26 mouse cellular contexts compared by ENCODE assay signal in the genomic region with DNA sequence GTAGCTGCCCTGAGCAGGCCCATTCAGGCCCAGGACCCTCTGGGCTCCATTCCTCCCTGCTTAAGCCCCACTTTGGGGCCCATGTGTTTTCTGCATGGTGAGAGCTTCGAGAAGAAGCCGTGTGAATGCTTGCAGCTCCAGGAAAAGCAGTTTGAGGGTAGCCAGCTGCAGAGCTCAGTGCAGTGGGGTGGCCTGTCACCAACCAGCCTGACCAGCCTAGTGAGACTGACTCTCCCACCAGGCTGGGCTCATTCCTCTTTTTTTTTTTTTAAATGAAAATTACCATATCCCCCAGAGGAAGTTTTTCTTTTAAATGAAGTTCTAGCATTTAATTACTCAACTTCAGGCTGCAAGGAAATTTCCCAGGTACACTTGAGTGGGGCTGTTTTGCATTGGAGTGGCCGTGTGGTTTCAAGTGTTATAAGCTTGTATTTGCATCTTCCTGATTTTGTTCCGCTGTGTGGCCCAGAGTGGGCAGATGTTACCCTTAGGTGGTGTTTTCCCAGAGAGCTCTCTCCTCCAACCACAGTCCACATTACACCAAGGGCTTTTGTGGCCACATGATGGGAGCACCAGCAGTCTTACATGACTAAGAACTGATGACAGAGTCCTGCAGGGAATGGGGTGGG. TPM values are rescaled to one million over a fixed set of nuclear protein-coding genes. Genes with fewer than 3 reads are reported as not detected.
DNase-seq lines count a peak whose midpoint lies in the region; ATAC-seq and TF ChIP-seq lines count a peak whose summit lies in the region.
"Had no signal": no experiment of that assay in that cellular context is flagged by ENCODE, and none has a peak within 500 bp of the region (broad histone marks: within the 10 kb centered on the region; RNA-seq: fewer than 3 reads in every experiment).

No protein-coding gene starts in this region.

- 0 out of 2 replicates have a peak overlapping the region, but pooled peaks have one; percentile 23 for H3K27ac ChIP-seq in kidney, embryonic 16.5 days (ENCODE audit: low read length)
- no peak overlapping the region for H3K27ac ChIP-seq in kidney, adult 2 months (ENCODE audit: insufficient read depth, low read depth, low read length)
- peak overlapping the region; percentile 92 for H3K27ac ChIP-seq in spleen, adult 2 months (ENCODE audit: insufficient read depth, low read length)
- H3K27ac ChIP-seq in small intestine, adult 2 months (ENCODE audit: insufficient read depth, low read depth, low read length), result peak overlapping the region; percentile 38; the same call in 1 of the 2 replicates
- H3K27ac ChIP-seq: embryonic facial prominence, embryonic 10.5 days; forebrain, embryonic 15.5 days; hindbrain, postnatal 0 days; kidney, postnatal 0 days; limb, embryonic 15.5 days had no signal

- 51% methylated on average over 4 of the region's 4 CpGs for WGBS in kidney, embryonic 16.5 days
- WGBS in kidney, adult 2 months, result 46% methylated on average over 4 of the region's 4 CpGs
- 18% methylated on average over 4 of the region's 4 CpGs for WGBS in spleen, adult 2 months
- WGBS in small intestine, adult 2 months, result 76% methylated on average over 4 of the region's 4 CpGs

- H3K27me3 ChIP-seq in kidney, embryonic 16.5 days (ENCODE audit: insufficient read depth, low read length), result no peaks in the 10 kb centered on the region
- H3K27me3 ChIP-seq in kidney, adult 2 months (replicated peaks; ENCODE audit: control insufficient read depth, insufficient read depth, low read length), result no peaks in the 10 kb centered on the region
- no peaks in the 10 kb centered on the region for H3K27me3 ChIP-seq in spleen, adult 2 months (ENCODE audit: control insufficient read depth, insufficient read depth, low read length)
- H3K27me3 ChIP-seq in small intestine, adult 2 months (ENCODE audit: control insufficient read depth, insufficient read depth, low read length), result no peaks in the 10 kb centered on the region
- H3K27me3 ChIP-seq: forebrain, embryonic 15.5 days; heart, embryonic 12.5 days; limb, embryonic 15.5 days had no signal

- no peak for TF ChIP-seq POLR2A in kidney, adult 2 months (IDR thresholded peaks at IDR 0.05; ENCODE audit: low read depth, low read length)
- peak; percentile 7; the same call in 1 of the 2 replicates for TF ChIP-seq POLR2A in spleen, adult 2 months (IDR thresholded peaks at IDR 0.05; ENCODE audit: low read depth, low read length)
- no peak for TF ChIP-seq POLR2A in small intestine, adult 2 months (IDR thresholded peaks at IDR 0.05; ENCODE audit: low read depth, low read length)

- no peak for DNase-seq in kidney, adult 2 months
- DNase-seq in spleen, adult 2 months (ENCODE audit: low read depth in 1 of 2, low spot score in 2 of 2), result peak in 1 of 2 experiments; percentile 70
- DNase-seq in spleen, postnatal 10 days (ENCODE audit: low spot score in 2 of 2), result no peak
- DNase-seq in layer of hippocampus, postnatal 10 days (ENCODE audit: low spot score in 2 of 2), result no peak
- DNase-seq in urinary bladder, adult 18-20 months (ENCODE audit: low spot score in 2 of 2), result no peak
- DNase-seq: adrenal gland, adult 2 months; cerebellum, adult 9-11 months; gastrocnemius, postnatal 10 days; heart, adult 18-20 months; heart, postnatal 10 days; left cerebral cortex, postnatal 4 days; right cerebral cortex, postnatal 14 days; thymus, postnatal 25 days had no signal

- no peak overlapping the region for H3K9ac ChIP-seq in kidney, embryonic 16.5 days (replicated peaks; ENCODE audit: low read length)
- H3K9ac ChIP-seq: forebrain, embryonic 15.5 days; heart, embryonic 12.5 days; limb, embryonic 15.5 days had no signal

- ATAC-seq in kidney, embryonic 16.5 days (ENCODE audit: low FRiP score, low TSS enrichment), result peak; percentile 63; the same call in 1 of the 2 replicates
- ATAC-seq in hematopoietic stem cell, adult 5-6 weeks (replicated peaks in 1 of 2; ENCODE audit: insufficient read depth in 1 of 2, low FRiP score in 2 of 2, low TSS enrichment in 1 of 2, low read depth in 1 of 2, poor library complexity in 2 of 2, severe bottlenecking in 2 of 2), result peak; percentile 15 to 33; a peak in 1 of 4 replicates
- ATAC-seq: forebrain, embryonic 15.5 days; hindbrain, postnatal 0 days; intestine, postnatal 0 days; lung, postnatal 0 days; Patski had no signal

- no peak overlapping the region for H3K4me2 ChIP-seq in kidney, embryonic 16.5 days (replicated peaks; ENCODE audit: low read depth, low read length)
- H3K4me2 ChIP-seq: forebrain, embryonic 15.5 days; heart, embryonic 12.5 days; limb, embryonic 15.5 days had no signal

- H3K4me3 ChIP-seq in kidney, embryonic 16.5 days (ENCODE audit: low read length), result no peak overlapping the region
- H3K4me3 ChIP-seq in kidney, adult 2 months (ENCODE audit: insufficient read depth, low read depth, low read length), result no peak overlapping the region
- peak overlapping the region; percentile 40; the same call in 1 of the 2 replicates for H3K4me3 ChIP-seq in spleen, adult 2 months (ENCODE audit: extremely low read depth, insufficient read depth, insufficient read length)
- H3K4me3 ChIP-seq in small intestine, adult 2 months (ENCODE audit: low read depth, low read length), result peak overlapping the region; percentile 9; the same call in 1 of the 2 replicates
- H3K4me3 ChIP-seq: embryonic facial prominence, embryonic 10.5 days; forebrain, embryonic 15.5 days; heart, embryonic 12.5 days; limb, embryonic 15.5 days had no signal

- peaks cover 3% of the 10 kb centered on the region; the same call in 1 of the 2 replicates for H3K4me1 ChIP-seq in kidney, embryonic 16.5 days (ENCODE audit: insufficient read depth, low read length)
- H3K4me1 ChIP-seq in kidney, adult 2 months (ENCODE audit: control insufficient read depth, insufficient read depth, low read length), result no peaks in the 10 kb centered on the region
- peaks cover 43% of the 10 kb centered on the region; the same call in 1 of the 2 replicates for H3K4me1 ChIP-seq in spleen, adult 2 months (ENCODE audit: control insufficient read depth, insufficient read depth, insufficient read length)
- H3K4me1 ChIP-seq in small intestine, adult 2 months (ENCODE audit: control insufficient read depth, insufficient read depth, insufficient read length, low read length), result peaks cover 13% of the 10 kb centered on the region; the same call in 1 of the 2 replicates
- H3K4me1 ChIP-seq: limb, embryonic 15.5 days had no signal

- H3K9me3 ChIP-seq in kidney, embryonic 16.5 days (ENCODE audit: low read length), result no peaks in the 10 kb centered on the region
- H3K9me3 ChIP-seq: forebrain, embryonic 15.5 days; heart, embryonic 12.5 days; limb, embryonic 15.5 days had no signal

- H3K36me3 ChIP-seq in kidney, embryonic 16.5 days (ENCODE audit: insufficient read depth, low read length), result no peaks in the 10 kb centered on the region
- H3K36me3 ChIP-seq in kidney, adult 2 months (ENCODE audit: control insufficient read depth, insufficient read depth, low read length), result no peaks in the 10 kb centered on the region
- peaks cover 6% of the 10 kb centered on the region; the same call in 1 of the 2 replicates for H3K36me3 ChIP-seq in spleen, adult 2 months (ENCODE audit: control insufficient read depth, insufficient read depth, low read length)
- no peaks in the 10 kb centered on the region for H3K36me3 ChIP-seq in small intestine, adult 2 months (ENCODE audit: control insufficient read depth, insufficient read depth, low read length)
- H3K36me3 ChIP-seq: embryonic facial prominence, embryonic 10.5 days; forebrain, embryonic 15.5 days; G1E; heart, embryonic 12.5 days; limb, embryonic 15.5 days had no signal

- TF ChIP-seq CTCF in kidney, adult 2 months (conservative IDR thresholded peaks at IDR 0.05; ENCODE audit: insufficient read depth, insufficient read length, low read depth, low read length), result no peak
- no peak for TF ChIP-seq CTCF in spleen, adult 2 months (IDR thresholded peaks at IDR 0.05; ENCODE audit: extremely low read depth, insufficient read depth, insufficient read length, insufficient replicate concordance)
- TF ChIP-seq CTCF in small intestine, adult 2 months (IDR thresholded peaks at IDR 0.05; ENCODE audit: extremely low read depth, insufficient read length, insufficient replicate concordance, low read depth, low read length), result no peak

RNA-seq across cellular contexts. Expression of a gene that starts 17.2 kb away (rescaled TPM):
- polyA plus RNA-seq in kidney, embryonic 16.5 days (2015; fragmentation: Nextera tagmentation; extraction: Ambion mirVana), result 7.5 and 7.6 TPM in 2 replicates
- polyA plus RNA-seq in kidney, adult 2 months (2012; rRNA removed), result 1.9 and 4.7 TPM in 2 replicates
- polyA plus RNA-seq in spleen, adult 2 months (2012; rRNA removed), result 119 and 126 TPM in 2 replicates
- 99.6 and 106 TPM in 2 replicates for total RNA-seq in hematopoietic stem cell, adult 5-6 weeks (2017)
- polyA plus RNA-seq in small intestine, adult 2 months (2012; rRNA removed), result 4.7 and 8.3 TPM in 2 replicates
- total RNA-seq in layer of hippocampus, postnatal 10 days (2021), result 1 to 10 TPM; 6.6 to 8.2 TPM
- polyA plus RNA-seq: G1E, Patski had no signal

Comparison
In these comparisons a context has a peak if more than half of its experiments do, and no peak if none do; other contexts are left out.
1. H3K4me3 ChIP-seq: peak in spleen, adult 2 months (single experiment) and small intestine, adult 2 months (single experiment); none in kidney, embryonic 16.5 days (single experiment) and kidney, adult 2 months (single experiment).
2. RNA of a gene that starts 17.2 kb away (polyA plus RNA-seq): 119 to 126 TPM in spleen, adult 2 months; 4.7 to 8.3 TPM in small intestine, adult 2 months, 7.5 to 7.6 TPM in kidney, embryonic 16.5 days and 1.9 to 4.7 TPM in kidney, adult 2 months; every median in the first group is over 10 times any median in the second.